Mouse (Mus musculus): ENCODE measurements around the gene Inppl1.

Inppl1 gene

DNA sequence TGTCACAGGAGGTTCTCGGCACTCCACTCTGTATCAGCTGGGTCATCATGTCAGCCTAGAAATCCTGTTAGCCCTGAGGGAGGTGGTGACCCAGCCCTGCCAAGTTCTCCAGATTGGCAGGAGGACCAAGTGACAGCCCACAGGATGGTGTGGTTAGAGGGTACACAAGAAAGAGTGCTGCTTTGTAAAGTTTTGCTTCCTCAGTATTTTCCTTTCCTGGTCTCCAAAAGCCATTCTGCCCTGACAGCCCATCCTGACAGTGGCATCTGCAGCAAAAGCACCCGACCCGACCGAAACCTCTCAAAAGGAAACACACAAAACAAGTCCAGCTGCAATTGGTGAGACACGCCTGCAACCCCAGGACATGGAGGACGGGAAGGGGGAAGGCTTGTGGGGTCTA is 6.2 kb upstream of the Inppl1 start:
- no peak for DNase-seq (ENCODE audit: low spot score in 2 of 2)

DNA sequence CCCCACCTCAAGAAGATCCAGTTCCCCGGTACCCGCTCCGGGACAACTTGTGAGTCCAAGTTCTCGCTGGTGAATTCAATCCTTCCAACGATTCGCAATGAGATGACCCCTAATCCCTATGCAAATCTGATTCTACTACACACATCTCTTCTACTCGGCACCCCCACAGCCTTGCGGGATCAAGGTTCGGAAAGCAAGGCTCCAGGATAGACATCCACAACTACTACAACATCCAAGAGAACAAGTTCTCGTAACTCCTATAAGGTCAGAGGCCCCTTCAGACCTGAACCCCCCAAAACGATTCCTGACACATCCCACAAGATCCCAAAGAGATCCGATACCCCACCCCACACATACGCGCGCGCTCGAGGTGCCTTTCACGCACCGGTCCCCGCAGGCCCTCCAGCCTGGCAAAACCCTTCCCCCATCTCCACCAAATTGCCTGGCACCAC is 849 bp downstream of the Inppl1 start:
- DNase-seq (ENCODE audit: low spot score in 2 of 2) = no peak

DNA sequence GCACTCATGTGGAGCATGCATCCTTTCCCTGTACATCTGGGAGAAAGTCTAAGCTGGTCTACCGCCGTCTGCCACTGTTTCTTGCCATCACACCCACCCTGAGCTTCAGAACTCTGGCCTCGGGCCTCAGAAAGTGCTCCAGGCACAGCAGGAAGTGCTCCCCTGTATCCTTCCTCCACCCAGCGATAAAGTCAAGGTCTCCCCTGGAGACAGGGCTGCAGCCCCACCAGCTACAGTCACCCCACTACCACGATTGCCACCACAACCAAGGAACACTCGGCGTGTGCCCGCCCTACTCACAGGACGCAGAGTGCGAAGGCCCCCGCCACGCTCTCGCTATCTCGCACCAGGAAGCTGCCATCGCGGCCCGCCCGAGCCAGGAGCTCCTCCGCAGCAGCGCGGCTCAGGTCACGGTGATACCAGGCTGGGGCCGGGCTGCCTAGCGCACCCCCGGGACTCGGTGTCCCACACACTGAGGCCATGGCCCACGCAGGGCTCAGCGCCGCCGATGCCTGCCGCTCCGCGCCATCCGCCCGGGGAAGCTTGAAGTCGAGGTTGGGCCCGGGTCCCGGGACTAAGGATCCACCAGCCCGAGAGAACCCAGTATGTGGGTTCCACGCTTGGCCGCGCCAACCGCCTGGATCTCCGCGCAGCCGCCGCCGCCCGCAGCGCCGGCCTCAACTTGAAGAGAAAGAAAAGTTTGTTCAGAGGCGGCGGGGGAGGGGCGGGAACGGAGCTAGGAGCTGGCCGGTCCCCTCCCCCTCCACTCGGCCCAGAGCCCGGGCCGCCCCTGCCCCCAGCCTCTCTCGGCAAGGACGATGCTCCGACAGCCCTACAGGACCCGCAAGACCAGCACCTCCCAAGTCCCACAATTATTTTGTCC is 1.5 kb downstream of the Inppl1 start:
- peak in 1 of 2 experiments; percentile 51 for DNase-seq (ENCODE audit: low spot score in 2 of 2)

DNA sequence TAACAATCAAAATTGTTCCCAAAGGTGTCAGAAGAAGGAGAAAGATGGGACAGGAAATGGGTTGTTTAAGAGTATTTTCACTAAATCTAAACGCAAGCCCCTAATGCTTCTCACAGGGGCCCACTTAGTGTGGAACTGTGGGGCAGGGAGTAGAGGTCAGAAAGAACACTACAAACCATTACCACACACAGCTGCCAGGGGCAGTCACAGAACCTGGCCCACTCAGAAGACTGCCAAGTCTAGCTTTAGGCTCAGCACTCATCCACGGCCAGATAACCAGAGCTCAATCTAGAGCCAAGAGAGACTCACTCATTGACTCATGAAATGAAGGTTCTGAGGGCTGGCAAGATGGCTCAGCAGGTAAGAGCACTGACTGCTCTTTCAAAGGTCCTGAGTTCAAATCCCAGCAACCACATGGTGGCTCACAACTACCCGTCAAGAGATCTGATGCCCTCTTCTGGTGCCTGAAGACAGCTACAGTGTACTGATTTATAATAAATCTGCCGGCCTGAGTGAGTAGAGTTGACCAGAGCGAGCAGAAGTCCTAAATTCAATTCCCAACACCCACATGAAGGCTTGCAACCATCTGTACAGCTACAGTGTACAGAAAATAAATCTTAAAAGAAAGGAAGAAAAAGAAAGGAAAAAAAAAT is 2.4 kb downstream of the Inppl1 start:
- DNase-seq (ENCODE audit: low spot score in 2 of 2) = no peak

DNA sequence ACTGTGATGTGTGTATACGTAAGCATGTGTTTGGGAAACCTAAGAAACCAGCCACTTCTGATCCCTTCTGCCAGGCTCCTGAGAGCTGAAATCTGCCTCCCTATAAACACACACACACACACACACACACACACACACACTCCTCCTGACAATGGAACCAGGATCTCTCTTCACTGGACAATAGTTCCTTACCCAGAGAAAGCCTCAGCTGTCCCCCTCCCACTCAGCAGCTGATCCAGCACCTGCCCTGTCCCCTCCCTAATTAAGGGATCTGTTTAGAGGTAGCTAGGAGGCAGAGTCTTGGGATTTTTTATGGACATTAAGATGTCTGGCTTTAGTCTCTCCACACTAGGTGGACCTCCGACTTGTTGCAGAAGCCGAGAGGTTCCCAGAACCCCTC is 3.1 kb downstream of the Inppl1 start:
- no peak for DNase-seq (ENCODE audit: low spot score in 2 of 2)

DNA sequence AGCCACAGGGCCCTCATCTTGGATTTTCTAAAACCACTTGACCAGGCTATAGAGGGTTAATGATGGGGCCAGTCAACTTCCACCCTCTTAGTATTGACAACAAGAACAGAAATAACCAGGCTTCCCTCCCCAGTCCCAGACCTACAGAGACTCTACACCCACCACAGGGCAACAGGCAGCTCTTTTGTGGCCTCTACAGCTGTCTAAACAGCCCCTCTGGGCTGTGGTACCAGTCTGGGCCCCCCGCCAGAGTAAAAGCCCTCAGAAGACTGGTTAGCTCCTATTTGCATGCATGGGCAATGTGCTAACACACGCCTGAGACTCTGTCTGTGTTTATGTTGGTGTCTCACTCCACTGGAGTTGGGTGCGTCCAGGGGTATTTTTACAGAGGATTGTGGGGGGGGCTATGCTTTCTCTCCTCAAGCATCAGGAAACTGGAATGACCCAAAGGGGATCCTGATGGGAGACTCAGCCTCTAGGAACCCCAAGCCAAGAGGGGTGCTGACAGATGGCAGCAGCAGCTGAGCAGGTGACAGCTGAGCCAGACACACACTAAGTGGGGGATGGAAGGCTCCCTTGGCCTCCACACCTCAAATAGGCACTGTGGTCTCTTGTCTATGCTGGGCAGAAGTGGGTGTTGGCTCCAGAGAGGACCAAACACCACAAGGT is 4.0 kb downstream of the Inppl1 start:
- DNase-seq (ENCODE audit: low spot score in 2 of 2) = peak in 1 of 2 experiments; percentile 37

DNA sequence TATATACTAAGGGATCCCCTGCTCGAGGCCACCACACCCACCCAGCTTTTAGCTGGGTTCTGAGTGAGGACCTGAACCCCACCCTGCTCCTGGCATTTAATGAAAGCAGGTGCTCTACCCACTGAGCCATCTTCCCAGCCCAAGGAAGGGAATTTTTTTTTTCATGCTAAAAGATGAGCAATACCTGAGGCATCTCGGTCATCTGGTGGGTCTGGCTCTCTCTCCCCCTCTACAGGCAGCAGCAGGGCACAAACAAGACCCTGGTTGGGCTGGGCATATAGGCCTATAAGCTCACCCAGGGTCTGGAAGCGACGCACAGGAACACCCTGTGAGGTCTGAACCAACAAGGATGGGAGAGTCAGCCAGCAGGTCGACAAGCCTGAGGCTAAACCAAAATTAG is 4.7 kb downstream of the Inppl1 start:
- DNase-seq (ENCODE audit: low spot score in 2 of 2) = no peak

DNA sequence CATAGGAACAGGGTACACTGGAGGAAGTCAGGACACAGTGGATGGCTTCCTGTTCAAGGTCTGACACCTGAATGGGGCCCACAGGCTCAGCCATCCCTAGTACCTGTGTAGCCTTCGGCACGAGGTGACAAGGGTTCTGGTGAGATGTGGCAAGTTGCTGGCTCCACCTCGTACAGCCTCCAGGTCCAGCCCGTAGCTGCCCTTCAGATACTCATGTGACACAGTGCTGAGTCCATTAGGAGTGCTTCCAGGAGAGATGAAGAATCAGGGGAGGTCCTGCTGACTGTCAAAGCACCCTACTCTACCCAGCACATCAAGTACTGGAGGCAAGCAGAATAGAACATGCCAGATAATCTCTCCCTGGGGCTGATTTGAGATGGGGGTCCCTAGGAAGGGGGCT is 5.7 kb downstream of the Inppl1 start:
- DNase-seq (ENCODE audit: low spot score in 2 of 2) = no peak

DNA sequence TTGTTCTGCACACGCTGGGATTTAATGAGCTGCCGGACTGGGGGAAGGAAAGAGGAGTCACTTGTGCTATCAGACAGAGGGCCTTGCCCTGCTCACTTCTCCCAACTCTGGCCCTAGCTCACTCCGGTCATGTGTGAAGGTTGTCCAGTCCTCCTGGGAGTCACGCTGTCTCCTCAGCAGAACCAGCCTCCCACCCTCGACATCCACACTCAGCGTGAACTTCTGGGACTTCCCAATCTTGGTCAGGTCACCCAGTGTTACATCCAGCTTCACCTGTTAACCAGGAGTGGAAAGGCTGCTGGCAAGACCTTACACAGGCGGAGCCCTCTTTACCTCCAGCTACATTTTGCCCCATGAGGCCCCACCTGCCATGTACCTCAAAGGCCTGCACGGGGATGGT is 6.6 kb downstream of the Inppl1 start:
- DNase-seq (ENCODE audit: low spot score in 2 of 2) = no peak

DNA sequence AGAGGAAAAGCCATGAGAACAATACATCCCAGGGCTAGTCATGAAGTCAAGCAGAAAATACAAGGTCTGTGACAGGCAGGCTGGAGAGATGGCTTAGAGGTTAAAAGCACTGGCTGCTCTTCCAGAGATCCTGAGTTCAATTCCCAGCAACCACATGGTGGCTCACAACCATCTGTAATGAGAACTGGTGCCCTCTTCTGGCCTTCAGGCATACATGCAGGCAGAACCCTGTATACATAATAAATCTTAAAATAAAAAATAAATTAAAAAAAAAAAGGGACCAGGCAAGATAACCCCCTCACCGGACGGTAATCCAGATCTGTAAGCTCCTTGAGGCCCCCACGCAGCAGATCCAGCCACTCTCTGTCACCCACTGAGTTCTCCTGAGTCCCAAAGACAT is 7.7 kb downstream of the Inppl1 start:
- DNase-seq (ENCODE audit: low spot score in 2 of 2) = no peak

DNA sequence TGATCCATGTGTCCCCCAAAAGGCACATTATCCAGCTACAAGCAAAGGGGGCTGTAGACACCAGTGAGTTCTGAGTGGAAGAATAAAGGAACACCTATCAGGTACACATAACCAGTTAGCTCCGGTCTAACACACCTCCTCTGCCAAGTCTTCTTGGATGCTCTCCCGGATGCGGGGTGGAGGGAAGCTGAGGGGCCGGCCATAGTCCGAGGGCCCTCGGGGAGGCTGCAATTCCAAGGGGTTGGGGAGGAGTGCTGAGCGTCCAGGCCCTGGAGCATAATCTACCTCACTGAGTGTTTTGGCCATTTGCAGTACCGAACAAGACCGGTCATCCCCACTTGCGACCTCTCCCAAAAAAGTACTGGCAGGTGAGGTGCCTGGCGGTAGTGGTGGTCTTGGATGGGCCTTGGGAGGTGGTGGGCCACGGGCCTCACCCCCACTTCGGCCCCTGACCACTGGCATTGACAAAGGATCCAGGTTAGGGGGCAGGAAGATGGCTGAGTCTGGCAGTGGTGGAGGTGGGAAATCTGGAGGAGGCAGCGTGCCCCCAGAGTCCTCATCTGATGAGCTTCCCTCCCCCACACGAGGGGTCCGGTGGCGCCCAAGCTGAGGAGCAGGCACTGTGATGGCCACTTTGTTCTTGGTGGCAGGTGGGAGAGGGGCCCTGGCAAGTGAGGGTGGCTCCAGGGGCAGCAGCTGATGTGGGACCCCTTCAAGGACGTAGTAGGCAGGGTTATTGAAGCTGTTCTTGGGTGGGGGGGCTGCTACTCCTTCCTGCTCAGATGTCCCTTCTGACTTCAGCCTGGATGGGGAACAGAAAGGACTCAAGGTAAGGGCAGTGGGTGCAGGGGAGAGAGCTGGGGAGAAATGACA is 14.0 kb downstream of the Inppl1 start:
- DNase-seq (ENCODE audit: low spot score in 2 of 2) = no peak

DNA sequence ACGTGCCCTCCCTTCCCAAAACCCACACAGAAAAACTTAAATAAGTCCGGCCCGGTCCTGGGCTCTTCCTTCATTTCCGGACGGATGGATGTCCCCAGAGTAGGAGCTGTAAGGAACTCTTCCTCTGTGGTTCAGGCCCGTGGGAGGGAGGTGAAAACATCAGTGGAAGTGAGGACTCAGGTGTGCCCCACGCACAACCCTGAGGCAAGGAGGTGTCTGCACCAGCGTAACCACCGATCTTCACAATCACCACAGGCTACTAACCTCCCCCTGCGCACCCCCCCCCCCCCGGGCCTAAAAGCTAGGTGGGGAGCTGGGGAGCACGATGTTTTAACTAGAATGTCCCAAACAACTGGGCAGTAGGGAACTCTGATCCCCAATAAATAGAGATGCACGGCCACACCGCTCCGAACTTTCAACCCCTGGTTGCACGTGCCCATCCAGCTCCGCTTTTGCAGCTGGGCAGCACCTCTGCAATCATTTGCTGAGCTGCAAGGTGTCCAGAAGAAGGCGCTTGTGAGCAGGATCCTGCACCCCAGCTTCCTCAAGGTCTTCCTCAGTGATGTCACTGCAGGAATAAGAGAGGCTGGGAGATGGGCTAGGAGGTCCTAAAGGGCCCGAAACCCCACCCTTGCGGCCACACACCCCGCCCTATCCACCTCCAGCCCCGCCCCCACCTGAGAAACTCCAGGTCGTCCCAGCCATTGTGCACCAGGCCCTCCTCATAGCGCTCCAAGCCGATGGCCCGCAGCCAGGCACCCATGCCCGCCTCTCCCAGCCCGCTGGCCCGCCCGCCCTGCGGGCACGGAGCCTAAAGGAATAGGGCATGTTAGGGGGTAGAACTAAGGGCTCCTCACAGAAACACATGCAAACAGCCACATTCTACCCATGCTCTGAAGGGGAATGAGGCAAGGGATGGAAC is 14.9 kb downstream of the Inppl1 start:
- DNase-seq (ENCODE audit: low spot score in 2 of 2) = no peak

DNA sequence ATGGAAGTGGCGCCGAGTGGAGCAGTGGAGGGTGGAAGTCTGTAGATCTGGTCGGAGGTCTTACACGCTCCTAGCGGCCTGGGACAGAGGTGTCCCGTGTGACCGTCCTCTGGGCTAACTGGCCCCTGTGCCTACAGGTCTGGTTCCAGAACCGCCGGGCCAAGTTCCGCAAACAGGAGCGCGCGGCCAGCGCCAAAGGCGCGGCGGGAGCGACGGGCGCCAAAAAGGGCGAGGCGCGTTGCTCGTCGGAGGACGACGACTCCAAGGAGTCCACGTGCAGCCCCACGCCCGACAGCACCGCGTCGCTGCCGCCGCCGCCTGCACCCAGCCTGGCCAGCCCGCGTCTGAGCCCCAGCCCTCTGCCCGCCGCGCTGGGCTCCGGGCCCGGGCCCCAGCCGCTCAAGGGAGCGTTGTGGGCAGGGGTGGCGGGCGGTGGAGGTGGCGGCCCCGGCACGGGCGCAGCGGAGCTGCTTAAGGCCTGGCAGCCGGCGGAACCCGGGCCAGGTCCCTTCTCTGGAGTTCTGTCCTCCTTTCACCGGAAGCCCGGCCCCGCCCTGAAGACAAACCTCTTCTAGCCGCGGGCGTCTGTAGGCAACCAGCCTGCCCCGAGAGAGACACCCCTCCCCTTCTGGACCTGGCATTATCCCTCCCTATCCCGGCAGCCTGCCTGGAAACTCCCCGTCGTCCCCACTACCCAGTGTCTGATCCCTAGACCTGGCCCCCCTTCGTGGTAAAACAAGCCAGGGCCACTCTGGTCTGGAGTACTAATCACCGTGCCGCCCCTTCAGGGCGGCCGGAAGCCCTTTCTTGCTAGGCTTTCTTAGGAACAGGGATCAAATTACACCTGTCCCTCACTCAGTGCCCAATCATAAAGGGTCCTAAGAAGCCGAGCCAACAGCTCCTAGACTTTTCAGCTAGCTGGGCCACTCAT is 16.2 kb downstream of the Inppl1 start:
- no peak for DNase-seq (ENCODE audit: low spot score in 2 of 2)

DNA sequence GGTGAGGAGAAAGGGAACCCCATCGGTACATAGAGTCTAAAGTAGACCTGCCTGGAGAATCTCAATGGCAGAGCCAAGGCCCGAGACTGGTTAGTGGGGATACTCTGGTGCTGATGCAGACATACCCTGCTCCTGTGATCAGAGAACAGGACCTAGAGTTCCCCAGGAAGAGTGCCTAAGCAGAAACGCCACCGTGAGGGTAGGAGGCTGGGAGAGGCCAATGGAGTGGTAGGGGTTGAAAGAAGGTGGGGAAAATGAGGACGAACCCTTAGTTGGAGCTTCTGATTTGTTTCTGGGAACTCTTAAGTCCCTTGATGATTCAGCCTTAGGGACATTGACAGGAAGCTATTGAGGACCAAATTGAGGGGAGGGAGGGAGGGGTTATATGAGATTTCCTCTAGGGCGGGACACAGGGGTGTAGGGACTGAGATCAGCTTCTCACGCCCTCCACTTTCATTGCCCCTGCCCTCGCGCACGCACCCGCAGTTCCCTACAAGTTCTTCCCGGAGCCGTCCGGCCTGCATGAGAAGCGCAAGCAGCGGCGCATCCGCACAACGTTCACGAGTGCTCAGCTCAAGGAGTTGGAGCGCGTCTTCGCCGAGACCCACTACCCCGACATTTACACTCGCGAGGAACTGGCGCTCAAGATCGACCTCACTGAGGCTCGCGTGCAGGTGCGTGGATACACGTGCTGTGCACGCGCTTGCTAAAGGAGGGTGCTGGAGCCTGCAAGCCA is 17.6 kb downstream of the Inppl1 start:
- DNase-seq (ENCODE audit: low spot score in 2 of 2) = no peak

DNA sequence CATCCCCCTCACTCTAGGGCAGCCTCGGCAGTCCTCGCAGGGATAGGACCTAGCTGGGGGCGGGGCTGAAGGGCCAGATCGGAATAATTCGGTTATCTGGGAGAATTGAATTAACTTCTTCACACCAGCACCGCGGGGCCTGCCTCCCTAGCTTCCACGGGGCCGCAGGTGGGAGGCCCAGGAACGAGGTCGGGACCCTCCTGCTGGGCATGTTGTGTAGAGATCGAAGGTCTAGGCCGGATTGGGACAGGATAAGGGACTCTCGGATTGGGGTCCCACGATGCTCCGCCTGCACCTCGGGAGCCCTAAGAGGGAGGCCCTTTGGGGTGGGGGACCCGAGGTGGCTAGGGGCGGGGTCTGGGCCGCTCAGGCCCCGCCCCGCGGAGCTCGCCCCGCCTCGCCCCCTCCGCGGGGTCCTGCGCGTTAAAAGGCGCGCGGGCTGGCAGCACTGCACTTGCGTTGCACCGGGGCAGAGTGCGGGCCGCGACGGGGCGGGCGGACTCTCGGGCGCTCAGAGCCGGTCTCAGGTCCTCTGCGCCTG is 20.1 kb downstream of the Inppl1 start, which contains the start of gene Phox2a:
Gene Phox2a (plus strand): TSS at position 453 of the 541 bp plus-strand sequence.
- no peak for DNase-seq (ENCODE audit: low spot score in 2 of 2)

DNA sequence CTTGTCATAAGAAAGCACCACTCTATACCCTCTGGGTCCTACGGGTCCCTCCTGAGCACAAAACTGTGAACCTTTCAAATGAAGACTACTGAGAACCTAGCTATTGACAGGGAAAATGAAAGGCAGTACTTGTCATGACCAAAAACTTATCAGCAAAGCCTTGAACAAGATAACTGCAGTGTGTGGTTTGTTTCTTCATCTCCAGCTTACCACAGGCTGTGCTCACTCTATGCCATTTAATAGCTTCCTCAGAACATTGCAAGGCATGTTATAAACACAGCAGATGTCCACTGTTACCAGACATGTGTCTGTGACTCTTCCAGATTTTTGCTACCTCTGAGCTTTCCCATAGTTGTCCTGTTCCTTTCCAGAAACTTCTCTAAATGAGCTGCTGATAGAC is 61.0 kb downstream of the Inppl1 start:
- no peak for DNase-seq (ENCODE audit: low spot score in 2 of 2)

DNA sequence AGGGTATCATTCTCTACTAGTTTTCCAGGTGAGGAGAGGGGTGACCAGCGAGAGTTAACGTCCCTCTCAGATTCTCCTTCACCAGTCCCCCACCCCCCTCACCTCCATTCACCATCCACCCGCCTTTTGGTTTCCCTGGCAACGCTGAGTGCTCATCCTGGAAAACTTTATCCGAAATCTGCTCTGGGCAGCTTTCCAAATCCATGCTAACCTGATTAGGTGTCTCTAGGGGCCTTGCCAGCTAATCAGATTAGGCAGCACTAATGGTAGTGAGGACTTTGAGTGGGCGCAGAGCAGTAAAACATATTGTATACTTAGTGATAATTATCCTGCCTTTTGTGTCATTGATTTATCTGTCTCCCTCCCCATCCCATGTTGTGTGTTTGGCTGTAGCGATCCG is 65.3 kb downstream of the Inppl1 start:
- DNase-seq (ENCODE audit: low spot score in 2 of 2) = no peak
